Mouse (Mus musculus) liver, adult (tissue): Measurements from ENCODE around the gene Aatf.

Experiments used
- GATA4 ChIP-seq: IDR thresholded peaks from 2 replicates; pipeline ENCODE4 v1.6.1; 2014; ENCODE audit warnings: mild to moderate bottlenecking, low read length; ENCODE audit not compliant: insufficient replicate concordance

Aatf gene

GRCm38 (mm10) chr11:84513171-84514116, at the start of gene Aatf:
TSS of gene Aatf (minus strand) at chr11:84513522.
- peak; percentile 11; the same call in 1 of the 2 replicates for TF ChIP-seq GATA4

- TF ChIP-seq GATA4 = no peak
Measured at GRCm38 (mm10) chr11:84562758-84563347, 49.5 kb upstream of the Aatf start.

GRCm38 (mm10) chr11:84561546-84561945, 48.2 kb upstream of the Aatf start:
- no peak for TF ChIP-seq GATA4

GRCm38 (mm10) chr11:84553821-84554450, 40.6 kb upstream of the Aatf start:
- no peak for TF ChIP-seq GATA4

GRCm38 (mm10) chr11:84551296-84551695, 38.0 kb upstream of the Aatf start:
- no peak for TF ChIP-seq GATA4

GRCm38 (mm10) chr11:84549258-84549791, 36.0 kb upstream of the Aatf start:
- TF ChIP-seq GATA4 = no peak

- TF ChIP-seq GATA4 = no peak
Measured at GRCm38 (mm10) chr11:84548293-84548692, 35.0 kb upstream of the Aatf start.

GRCm38 (mm10) chr11:84539981-84540380, 26.7 kb upstream of the Aatf start:
- TF ChIP-seq GATA4 = no peak

- TF ChIP-seq GATA4 = no peak
Measured at GRCm38 (mm10) chr11:84529797-84530703, 16.7 kb upstream of the Aatf start.

- no peak for TF ChIP-seq GATA4
Measured at GRCm38 (mm10) chr11:84529143-84529755, 15.9 kb upstream of the Aatf start.

GRCm38 (mm10) chr11:84526976-84527860, 13.9 kb upstream of the Aatf start:
- no peak for TF ChIP-seq GATA4

GRCm38 (mm10) chr11:84526451-84526850, 13.1 kb upstream of the Aatf start:
- no peak for TF ChIP-seq GATA4
